Mouse (Mus musculus): Measurements from ENCODE around the gene Gm13128. TPM values are rescaled to one million over a fixed set of nuclear protein-coding genes. Genes with fewer than 3 reads are reported as not detected.
"Not testable (repeated sequence)": the region's sequence is repeated elsewhere in the genome, so short reads cannot be mapped to it uniquely, and the experiment has no call there.

The Gm13128 gene
- not detected in 2 replicates for polyA plus RNA-seq (2015; fragmentation: Nextera tagmentation; extraction: Ambion mirVana)

GRCm38 (mm10) chr4:144329949-144330348 is at the start of gene Gm13128:
Gm13128 (plus strand) TSS chr4:144330249.
- WGBS, result 59% methylated on average over 4 of the region's 4 CpGs
- not testable (repeated sequence) for ATAC-seq (ENCODE audit: insufficient read depth, low FRiP score)

GRCm38 (mm10) chr4:144280388-144280787 is 49.7 kb upstream of the Gm13128 start, which contains the start of gene Pramel5:
Pramel5 (minus strand) TSS chr4:144280488.
- H3K27me3 ChIP-seq (ENCODE audit: control insufficient read depth, insufficient read depth, low read length); H3K36me3 ChIP-seq (ENCODE audit: control insufficient read depth, insufficient read depth, low read length); H3K4me3 ChIP-seq (replicated peaks; ENCODE audit: low read length); H3K4me1 ChIP-seq (ENCODE audit: control insufficient read depth, insufficient read depth, low read length); ATAC-seq (ENCODE audit: insufficient read depth, low FRiP score); H3K9me3 ChIP-seq (replicated peaks; ENCODE audit: control insufficient read depth, low read length); H3K4me2 ChIP-seq (ENCODE audit: low read depth, low read length); H3K9ac ChIP-seq (ENCODE audit: low read length); H3K27ac ChIP-seq (ENCODE audit: low read length): not testable (repeated sequence)
- 63% methylated on average over 1 of the region's 1 CpGs for WGBS

More at GRCm38 (mm10) chr4:144329949-144330348, at the start of gene Gm13128:
- not testable (repeated sequence) for H3K27ac ChIP-seq (ENCODE audit: low read length); H3K9ac ChIP-seq (ENCODE audit: low read length); H3K4me3 ChIP-seq (replicated peaks; ENCODE audit: low read length); H3K4me1 ChIP-seq (ENCODE audit: control insufficient read depth, insufficient read depth, low read length); H3K27me3 ChIP-seq (ENCODE audit: control insufficient read depth, insufficient read depth, low read length); H3K9me3 ChIP-seq (replicated peaks; ENCODE audit: control insufficient read depth, low read length); H3K4me2 ChIP-seq (ENCODE audit: low read depth, low read length); H3K36me3 ChIP-seq (ENCODE audit: control insufficient read depth, insufficient read depth, low read length)

- not testable (repeated sequence) for H3K27ac ChIP-seq (ENCODE audit: low read length); ATAC-seq (ENCODE audit: insufficient read depth, low FRiP score); H3K4me1 ChIP-seq (ENCODE audit: control insufficient read depth, insufficient read depth, low read length); H3K4me2 ChIP-seq (ENCODE audit: low read depth, low read length); H3K4me3 ChIP-seq (replicated peaks; ENCODE audit: low read length); H3K9ac ChIP-seq (ENCODE audit: low read length); H3K9me3 ChIP-seq (replicated peaks; ENCODE audit: control insufficient read depth, low read length); H3K27me3 ChIP-seq (ENCODE audit: control insufficient read depth, insufficient read depth, low read length); H3K36me3 ChIP-seq (ENCODE audit: control insufficient read depth, insufficient read depth, low read length)
- WGBS, result 38% methylated on average over 1 of the region's 1 CpGs
These were observed 30.6 kb upstream of the Gm13128 start for GRCm38 (mm10) chr4:144299414-144299813.

- not testable (repeated sequence) for H3K27me3 ChIP-seq (ENCODE audit: control insufficient read depth, insufficient read depth, low read length); H3K4me2 ChIP-seq (ENCODE audit: low read depth, low read length); H3K9ac ChIP-seq (ENCODE audit: low read length); H3K27ac ChIP-seq (ENCODE audit: low read length); ATAC-seq (ENCODE audit: insufficient read depth, low FRiP score); H3K4me1 ChIP-seq (ENCODE audit: control insufficient read depth, insufficient read depth, low read length); H3K4me3 ChIP-seq (replicated peaks; ENCODE audit: low read length); H3K9me3 ChIP-seq (replicated peaks; ENCODE audit: control insufficient read depth, low read length); H3K36me3 ChIP-seq (ENCODE audit: control insufficient read depth, insufficient read depth, low read length)
- WGBS, result 69% methylated on average over 2 of the region's 2 CpGs
These were observed 17.2 kb upstream of the Gm13128 start for GRCm38 (mm10) chr4:144312666-144313460.

- ATAC-seq (ENCODE audit: insufficient read depth, low FRiP score); H3K36me3 ChIP-seq (ENCODE audit: control insufficient read depth, insufficient read depth, low read length); H3K4me2 ChIP-seq (ENCODE audit: low read depth, low read length); H3K27ac ChIP-seq (ENCODE audit: low read length); H3K4me1 ChIP-seq (ENCODE audit: control insufficient read depth, insufficient read depth, low read length); H3K9ac ChIP-seq (ENCODE audit: low read length); H3K9me3 ChIP-seq (replicated peaks; ENCODE audit: control insufficient read depth, low read length); H3K4me3 ChIP-seq (replicated peaks; ENCODE audit: low read length); H3K27me3 ChIP-seq (ENCODE audit: control insufficient read depth, insufficient read depth, low read length): not testable (repeated sequence)
- 90% methylated on average over 2 of the region's 3 CpGs for WGBS
These were observed 5.8 kb downstream of the Gm13128 start for GRCm38 (mm10) chr4:144335856-144336255.

GRCm38 (mm10) chr4:144357642-144358041 is 27.6 kb downstream of the Gm13128 start, which contains the start of gene Gm13119:
Gm13119 (plus strand) TSS chr4:144357942.
- 86% methylated on average over 3 of the region's 3 CpGs for WGBS

GRCm38 (mm10) chr4:144377911-144378310 is 47.9 kb downstream of the Gm13128 start, which contains the start of gene Pramef20:
Pramef20 (minus strand) TSS chr4:144377933.
- Histone ChIP-seq H3K9ac (ENCODE audit: low read length) (no peak within 1 kb of the TSS), H3K4me1 (ENCODE audit: control insufficient read depth, insufficient read depth, low read length) (no peaks in the 10 kb centered on the region), H3K9me3 (replicated peaks; ENCODE audit: control insufficient read depth, low read length) (no peaks in the 10 kb centered on the region), H3K4me3 (replicated peaks; ENCODE audit: low read length) (no peak within 1 kb of the TSS), H3K36me3 (ENCODE audit: control insufficient read depth, insufficient read depth, low read length) (no peaks in the 10 kb centered on the region), H3K4me2 (ENCODE audit: low read depth, low read length) (no peak within 1 kb of the TSS), H3K27ac (ENCODE audit: low read length) (no peak within 1 kb of the TSS), H3K27me3 (ENCODE audit: control insufficient read depth, insufficient read depth, low read length) (no peaks in the 10 kb centered on the region)
- ATAC-seq (ENCODE audit: insufficient read depth, low FRiP score), result no peak
- 59% methylated on average over 2 of the region's 2 CpGs for WGBS

More at GRCm38 (mm10) chr4:144357642-144358041, 27.6 kb downstream of the Gm13128 start, which contains the start of gene Gm13119:
- not testable (repeated sequence) for H3K9ac ChIP-seq (ENCODE audit: low read length); H3K4me3 ChIP-seq (replicated peaks; ENCODE audit: low read length); ATAC-seq (ENCODE audit: insufficient read depth, low FRiP score); H3K4me1 ChIP-seq (ENCODE audit: control insufficient read depth, insufficient read depth, low read length); H3K9me3 ChIP-seq (replicated peaks; ENCODE audit: control insufficient read depth, low read length); H3K27ac ChIP-seq (ENCODE audit: low read length); H3K36me3 ChIP-seq (ENCODE audit: control insufficient read depth, insufficient read depth, low read length); H3K4me2 ChIP-seq (ENCODE audit: low read depth, low read length); H3K27me3 ChIP-seq (ENCODE audit: control insufficient read depth, insufficient read depth, low read length)

Other genes starting within 250 kb of the Gm13128 start
- gene Gm13102, start 223.8 kb upstream of the Gm13128 start, polyA plus RNA-seq (2015; fragmentation: Nextera tagmentation; extraction: Ambion mirVana), result not detected in 2 replicates
- not detected in 2 replicates for gene Oog3, start 167.6 kb upstream of the Gm13128 start, polyA plus RNA-seq (2015; fragmentation: Nextera tagmentation; extraction: Ambion mirVana)
- not detected in 2 replicates for gene Oog2, start 139.5 kb upstream of the Gm13128 start, polyA plus RNA-seq (2015; fragmentation: Nextera tagmentation; extraction: Ambion mirVana)
- not detected in 2 replicates for gene C87977, start 116.9 kb upstream of the Gm13128 start, polyA plus RNA-seq (2015; fragmentation: Nextera tagmentation; extraction: Ambion mirVana)
- not detected in 2 replicates for gene Pramel5, start 49.8 kb upstream of the Gm13128 start, polyA plus RNA-seq (2015; fragmentation: Nextera tagmentation; extraction: Ambion mirVana)
- gene Gm13119, start 27.7 kb downstream of the Gm13128 start, polyA plus RNA-seq (2015; fragmentation: Nextera tagmentation; extraction: Ambion mirVana), result not detected in 2 replicates
- gene Pramef20, start 47.7 kb downstream of the Gm13128 start, polyA plus RNA-seq (2015; fragmentation: Nextera tagmentation; extraction: Ambion mirVana), result not detected in 2 replicates
- 0.31 TPM in 1 of 2 replicates, not detected in the other for gene Pramef12, start 78.2 kb downstream of the Gm13128 start, polyA plus RNA-seq (2015; fragmentation: Nextera tagmentation; extraction: Ambion mirVana)
- gene 1700012P22Rik, start 108.5 kb downstream of the Gm13128 start, polyA plus RNA-seq (2015; fragmentation: Nextera tagmentation; extraction: Ambion mirVana), result not detected in 2 replicates
- gene Gm9944, start 123.1 kb downstream of the Gm13128 start, polyA plus RNA-seq (2015; fragmentation: Nextera tagmentation; extraction: Ambion mirVana), result not detected in 2 replicates
- not detected in 2 replicates for gene Aadacl3, start 133.5 kb downstream of the Gm13128 start, polyA plus RNA-seq (2015; fragmentation: Nextera tagmentation; extraction: Ambion mirVana)
- not detected in 2 replicates for gene 9430007A20Rik, start 189.6 kb downstream of the Gm13128 start, polyA plus RNA-seq (2015; fragmentation: Nextera tagmentation; extraction: Ambion mirVana)
- not detected in 2 replicates for gene Gm13124, start 234.9 kb downstream of the Gm13128 start, polyA plus RNA-seq (2015; fragmentation: Nextera tagmentation; extraction: Ambion mirVana)

All from stomach, embryonic 16.5 days (tissue).